ENCODE assay signal across 25 mouse cellular contexts in genomic region chr17:63029105-63029504, GRCm38 (mm10).
DNase-seq lines count a peak whose midpoint lies in the region; ATAC-seq and TF ChIP-seq lines count a peak whose summit lies in the region.
"Had no signal": no experiment of that assay in that cellular context is flagged by ENCODE, and none has a peak within 500 bp of the region (broad histone marks: within the 10 kb centered on the region; RNA-seq: fewer than 3 reads in every experiment).

No protein-coding gene starts in this region.

- in situ Hi-C loops in CH12.LX (cut with MboI; ENCODE audit: low pct_ligation_motif_present, low pct_unique_long_range_greater_than_20kb, low sequenced_read_pairs): no loop called here

- TF ChIP-seq CTCF in forebrain, postnatal 0 days (IDR thresholded peaks at IDR 0.05; ENCODE audit: low read depth): no peak
- TF ChIP-seq CTCF in hindbrain, postnatal 0 days (IDR thresholded peaks at IDR 0.05; ENCODE audit: low read depth): no peak
- no peak for TF ChIP-seq CTCF in CH12.LX (conservative IDR thresholded peaks at IDR 0.05 in 1 of 2, IDR thresholded peaks at IDR 0.05 in 1 of 2; ENCODE audit: low read depth in 2 of 2, low read length in 2 of 2)

- no peaks in the 10 kb centered on the region for H3K36me3 ChIP-seq in forebrain, postnatal 0 days (ENCODE audit: insufficient read depth)
- no peaks in the 10 kb centered on the region for H3K36me3 ChIP-seq in forebrain, embryonic 11.5 days (ENCODE audit: control insufficient read depth, insufficient read depth, low read length)
- no peaks in the 10 kb centered on the region for H3K36me3 ChIP-seq in hindbrain, postnatal 0 days (ENCODE audit: insufficient read depth, low read length)
- no peaks in the 10 kb centered on the region for H3K36me3 ChIP-seq in hindbrain, embryonic 13.5 days
- no peaks in the 10 kb centered on the region for H3K36me3 ChIP-seq in CH12.LX (replicated peaks in 1 of 2; ENCODE audit: control insufficient read depth in 1 of 2, insufficient read depth in 1 of 2, low read length in 1 of 2)
- H3K36me3 ChIP-seq: forebrain, embryonic 12.5 days; G1E; heart, embryonic 13.5 days; hindbrain, embryonic 15.5 days; intestine, embryonic 15.5 days had no signal

- H3K9ac ChIP-seq in forebrain, postnatal 0 days: no peak overlapping the region
- no peak overlapping the region for H3K9ac ChIP-seq in forebrain, embryonic 11.5 days (ENCODE audit: low read length)
- no peak overlapping the region for H3K9ac ChIP-seq in hindbrain, postnatal 0 days (replicated peaks; ENCODE audit: low read length)
- no peak overlapping the region for H3K9ac ChIP-seq in hindbrain, embryonic 13.5 days
- H3K9ac ChIP-seq in CH12.LX (ENCODE audit: insufficient read depth, low read depth): no peak overlapping the region
- H3K9ac ChIP-seq: forebrain, embryonic 12.5 days; heart, embryonic 13.5 days; hindbrain, embryonic 15.5 days; intestine, embryonic 15.5 days had no signal

- TF ChIP-seq EP300 in CH12.LX (IDR thresholded peaks at IDR 0.05; ENCODE audit: low read length): no peak

- no peaks in the 10 kb centered on the region for H3K27me3 ChIP-seq in forebrain, postnatal 0 days (ENCODE audit: insufficient read depth, low read length)
- no peaks in the 10 kb centered on the region for H3K27me3 ChIP-seq in forebrain, embryonic 11.5 days (ENCODE audit: control insufficient read depth, insufficient read depth, low read length)
- no peaks in the 10 kb centered on the region for H3K27me3 ChIP-seq in hindbrain, postnatal 0 days (ENCODE audit: insufficient read depth, low read length)
- no peaks in the 10 kb centered on the region for H3K27me3 ChIP-seq in hindbrain, embryonic 13.5 days
- H3K27me3 ChIP-seq in CH12.LX (replicated peaks): no peaks in the 10 kb centered on the region
- H3K27me3 ChIP-seq: forebrain, embryonic 12.5 days; heart, embryonic 13.5 days; hindbrain, embryonic 15.5 days; intestine, embryonic 15.5 days; Patski had no signal

- TF ChIP-seq RAD21 in CH12.LX (IDR thresholded peaks at IDR 0.05; ENCODE audit: low read depth, low read length): no peak

- H3K79me2 ChIP-seq in CH12.LX (replicated peaks; ENCODE audit: control insufficient read depth, extremely low read depth, insufficient read depth, poor library complexity, severe bottlenecking): no peaks in the 10 kb centered on the region

- peak; percentile 85 for ATAC-seq in forebrain, postnatal 0 days
- ATAC-seq in forebrain, embryonic 11.5 days (replicated peaks; ENCODE audit: low FRiP score): no peak
- ATAC-seq in hindbrain, postnatal 0 days: 0 out of 2 replicates have a peak, but pooled peaks have one; percentile 49
- ATAC-seq in hindbrain, embryonic 13.5 days (ENCODE audit: low FRiP score): no peak
- ATAC-seq: forebrain, embryonic 16.5 days; intestine, embryonic 15.5 days; Patski had no signal

- no peak overlapping the region for H3K4me3 ChIP-seq in forebrain, postnatal 0 days (ENCODE audit: low read depth, low read length)
- H3K4me3 ChIP-seq in forebrain, embryonic 11.5 days (ENCODE audit: low read depth, low read length): no peak overlapping the region
- no peak overlapping the region for H3K4me3 ChIP-seq in hindbrain, postnatal 0 days (ENCODE audit: low read length)
- H3K4me3 ChIP-seq in hindbrain, embryonic 13.5 days: no peak overlapping the region
- H3K4me3 ChIP-seq in CH12.LX (replicated peaks in 1 of 3; ENCODE audit: low read depth in 2 of 3, low read length in 2 of 3, poor library complexity in 1 of 3): no peak overlapping the region
- H3K4me3 ChIP-seq: forebrain, embryonic 12.5 days; heart, embryonic 13.5 days; hindbrain, embryonic 15.5 days; intestine, embryonic 15.5 days had no signal

- no peaks in the 10 kb centered on the region for H3K4me1 ChIP-seq in forebrain, postnatal 0 days (ENCODE audit: insufficient read depth)
- H3K4me1 ChIP-seq in forebrain, embryonic 11.5 days (replicated peaks; ENCODE audit: control insufficient read depth, insufficient read depth, low read length): no peaks in the 10 kb centered on the region
- H3K4me1 ChIP-seq in hindbrain, postnatal 0 days (ENCODE audit: insufficient read depth, low read length): no peaks in the 10 kb centered on the region
- H3K4me1 ChIP-seq in hindbrain, embryonic 13.5 days (replicated peaks): peaks cover 4% of the 10 kb centered on the region
- H3K4me1 ChIP-seq in CH12.LX (ENCODE audit: control insufficient read depth in 1 of 2, insufficient read depth in 2 of 2): peaks cover 5 to 9% of the 10 kb centered on the region in 2 experiments
- H3K4me1 ChIP-seq: intestine, embryonic 15.5 days had no signal

- no peak for TF ChIP-seq POLR2A in CH12.LX (IDR thresholded peaks at IDR 0.05; ENCODE audit: low read depth, low read length)

- no peak overlapping the region for H3K27ac ChIP-seq in forebrain, postnatal 0 days (ENCODE audit: low read depth, low read length)
- no peak overlapping the region for H3K27ac ChIP-seq in forebrain, embryonic 11.5 days (ENCODE audit: low read depth, low read length)
- no peak overlapping the region for H3K27ac ChIP-seq in hindbrain, postnatal 0 days
- no peak overlapping the region for H3K27ac ChIP-seq in hindbrain, embryonic 13.5 days
- H3K27ac ChIP-seq in CH12.LX (ENCODE audit: insufficient read depth, low read depth): no peak overlapping the region
- H3K27ac ChIP-seq: forebrain, embryonic 12.5 days; heart, embryonic 13.5 days; hindbrain, embryonic 15.5 days; intestine, embryonic 15.5 days had no signal

- dilution Hi-C loops in CH12.LX (cut with MboI; ENCODE audit: extremely low pct_ligation_motif_present, extremely low pct_unique_long_range_greater_than_20kb, low sequenced_read_pairs): no loop called here

- DNase-seq in forebrain, postnatal 0 days: peak; percentile 45
- DNase-seq in forebrain, embryonic 11.5 days (ENCODE audit: low spot score): no peak
- no peak for DNase-seq in hindbrain, postnatal 0 days (ENCODE audit: low spot score)
- DNase-seq in CH12.LX (ENCODE audit: extremely low read depth): no peak
- no peak for DNase-seq in kidney, adult 8-10 months
- DNase-seq: adrenal gland, postnatal 10 days; adrenal gland, postnatal 36 days; cerebellum, adult 11 months; cerebellum, adult 2 months; cerebellum, adult 9-11 months; cerebellum, postnatal 25 days; gastrocnemius, postnatal 10 days; heart, adult 18-20 months; heart, postnatal 14 days; heart, postnatal 4 days; kidney, adult 11 months; kidney, adult 9 months had no signal

- no peaks in the 10 kb centered on the region for H3K9me3 ChIP-seq in forebrain, postnatal 0 days (ENCODE audit: low read length)
- no peaks in the 10 kb centered on the region for H3K9me3 ChIP-seq in forebrain, embryonic 11.5 days (ENCODE audit: control insufficient read depth, low read length)
- no peaks in the 10 kb centered on the region for H3K9me3 ChIP-seq in hindbrain, postnatal 0 days (ENCODE audit: low read length)
- no peaks in the 10 kb centered on the region for H3K9me3 ChIP-seq in hindbrain, embryonic 13.5 days
- no peaks in the 10 kb centered on the region for H3K9me3 ChIP-seq in CH12.LX (replicated peaks; ENCODE audit: low read length)
- H3K9me3 ChIP-seq: forebrain, embryonic 12.5 days; G1E; heart, embryonic 13.5 days; hindbrain, embryonic 15.5 days; intestine, embryonic 15.5 days had no signal

- 38% methylated on average over 4 of the region's 4 CpGs for WGBS in forebrain, postnatal 0 days
- 47% methylated on average over 4 of the region's 4 CpGs for whole genome bisulfite sequencing in forebrain, embryonic 11.5 days
- WGBS in hindbrain, postnatal 0 days: 42% methylated on average over 4 of the region's 4 CpGs
- 54% methylated on average over 4 of the region's 4 CpGs for WGBS in hindbrain, embryonic 13.5 days

- H3K4me2 ChIP-seq in forebrain, postnatal 0 days (ENCODE audit: low read depth): no peak overlapping the region
- no peak overlapping the region for H3K4me2 ChIP-seq in forebrain, embryonic 11.5 days (ENCODE audit: low read depth, low read length, severe bottlenecking)
- no peak overlapping the region for H3K4me2 ChIP-seq in hindbrain, postnatal 0 days (ENCODE audit: low read depth, low read length)
- H3K4me2 ChIP-seq in hindbrain, embryonic 13.5 days: no peak overlapping the region
- H3K4me2 ChIP-seq in CH12.LX (ENCODE audit: insufficient read depth, low read depth, poor library complexity, severe bottlenecking): no peak overlapping the region
- H3K4me2 ChIP-seq: forebrain, embryonic 12.5 days; heart, embryonic 13.5 days; hindbrain, embryonic 15.5 days; intestine, embryonic 15.5 days had no signal

TF ChIP-seq in CH12.LX, 34 proteins besides CTCF, POLR2A, EP300 and RAD21:
- no peak for TF ChIP-seq CHD2 (IDR thresholded peaks at IDR 0.05; ENCODE audit: low read length)
- TF ChIP-seq MAX (IDR thresholded peaks at IDR 0.05; ENCODE audit: low read length): peak; percentile 53; the same call in 1 of the 2 replicates

Comparison
In these comparisons a context has a peak if more than half of its experiments do, and no peak if none do; other contexts are left out.
1. ATAC-seq: peak in forebrain, postnatal 0 days (single experiment) and hindbrain, postnatal 0 days (single experiment); none in forebrain, embryonic 11.5 days (single experiment) and hindbrain, embryonic 13.5 days (single experiment).